Mouse (Mus musculus) forebrain, embryonic 14.5 days (tissue): ENCODE data around the gene Apoc1. TPM values are rescaled to one million over a fixed set of nuclear protein-coding genes. Genes with fewer than 3 reads are reported as not detected.

Experiments used
- ATAC-seq: fragments of 200-750 bp; cut with Nextera tagmentation; 2 replicates; pipeline ENCODE4 v1.8.0; 2017; ENCODE audit warnings: mild to moderate bottlenecking, moderate library complexity
- DNase-seq: peaks from one replicate; pipeline ENCODE4 v3.0.0-alpha.2; 2015; ENCODE audit warnings: low spot score
- H3K27ac ChIP-seq: fragments of 300-500 bp; sonication (generic); 2 replicates; pipeline ENCODE4 v1.5.1; 2014; ENCODE audit warnings: low read depth, mild to moderate bottlenecking, control low read depth, low read length, moderate library complexity
- H3K27me3 ChIP-seq: fragments of 300-500 bp; sonication (generic); replicated peaks from 2 replicates; pipeline ENCODE4 v1.6.1; 2014; ENCODE audit warnings: low read length, control low read depth, mixed read lengths; ENCODE audit not compliant: control insufficient read depth, insufficient read depth
- H3K36me3 ChIP-seq: fragments of 300-500 bp; sonication (generic); 2 replicates; pipeline ENCODE4 v1.6.1; 2014; ENCODE audit warnings: low read length, control low read depth; ENCODE audit not compliant: control insufficient read depth, insufficient read depth
- H3K4me1 ChIP-seq: fragments of 300-500 bp; sonication (generic); 2 replicates; pipeline ENCODE4 v1.6.1; 2014; ENCODE audit warnings: antibody characterized with exemption, low read length, control low read depth; ENCODE audit not compliant: control insufficient read depth, insufficient read depth
- H3K4me2 ChIP-seq: fragments of 300-500 bp; sonication (generic); 2 replicates; pipeline ENCODE4 v1.6.1; 2014; ENCODE audit warnings: mild to moderate bottlenecking, control low read depth, low read length
- H3K4me3 ChIP-seq: fragments of 300-500 bp; sonication (generic); 2 replicates; pipeline ENCODE4 v1.5.1; 2014; ENCODE audit warnings: low read depth, low read length, control low read depth
- H3K9ac ChIP-seq: fragments of 300-500 bp; sonication (generic); 2 replicates; pipeline ENCODE4 v1.6.1; 2014; ENCODE audit warnings: mild to moderate bottlenecking, low read length, control low read depth, moderate library complexity
- H3K9me3 ChIP-seq: fragments of 300-500 bp; sonication (generic); replicated peaks from 2 replicates; pipeline ENCODE4 v1.6.1; 2016; ENCODE audit warnings: low read length, control low read depth, mixed read lengths; ENCODE audit not compliant: control insufficient read depth
- WGBS: fragments of 180-500 bp; shearing (Covaris S2); extraction: QIAGEN DNeasy Blood & Tissue Kit; methylation state at CpG from one replicate; pipeline ENCODE4 v1.1.7; 2014; 5-methylcytosine and 5-hydroxymethylcytosine counted together
- polyA plus RNA-seq: library from polyadenylated mRNA; unstranded; fragments of >200 nt; fragmentation: Nextera tagmentation; extraction: Ambion mirVana; gene quantifications from 2 replicates; pipeline ENCODE4 v1.2.1, GENCODE M21; 2014

Apoc1 gene
- polyA plus RNA-seq, result 1.0 and 1.4 TPM in 2 replicates

- Histone ChIP-seq H3K9ac (no peak within 1 kb of the TSS), H3K27me3 (no peaks in the 10 kb centered on the region), H3K4me3 (no peak within 1 kb of the TSS), H3K36me3 (no peaks in the 10 kb centered on the region), H3K27ac (no peak within 1 kb of the TSS), H3K9me3 (no peaks in the 10 kb centered on the region), H3K4me2 (no peak within 1 kb of the TSS), H3K4me1 (no peaks in the 10 kb centered on the region)
- WGBS, result 51% methylated on average over 28 of the region's 28 CpGs
- no peak for DNase-seq
- ATAC-seq, result no peak
These were observed at the start of gene Apoc1 for GRCm38 (mm10) chr7:19691873-19692865. Apoc1 (minus strand) TSS chr7:19692660.

- Histone ChIP-seq H3K4me3 (no peak overlapping the region), H3K27ac (no peak overlapping the region), H3K9ac (no peak overlapping the region), H3K4me2 (no peak overlapping the region), H3K9me3 (no peaks in the 10 kb centered on the region), H3K36me3 (peaks cover 28% of the 10 kb centered on the region), H3K27me3 (no peaks in the 10 kb centered on the region), H3K4me1 (peaks cover under 1% of the 10 kb centered on the region; the same call in 1 of the 2 replicates)
- no peak for ATAC-seq
- WGBS, result 23% methylated on average over 8 of the region's 8 CpGs
- DNase-seq, result no peak
These were observed 49.0 kb upstream of the Apoc1 start for GRCm38 (mm10) chr7:19741329-19742031.

- 93% methylated on average over 11 of the region's 11 CpGs for WGBS
- H3K9me3 ChIP-seq, result no peaks in the 10 kb centered on the region
These were observed 47.8 kb upstream of the Apoc1 start for GRCm38 (mm10) chr7:19740269-19740668.

GRCm38 (mm10) chr7:19738771-19739170 lies 46.3 kb upstream of the Apoc1 start:
- Histone ChIP-seq H3K4me2 (no peak overlapping the region), H3K27me3 (no peaks in the 10 kb centered on the region), H3K9ac (no peak overlapping the region), H3K4me3 (no peak overlapping the region), H3K27ac (no peak overlapping the region), H3K9me3 (no peaks in the 10 kb centered on the region), H3K36me3 (peaks cover 42% of the 10 kb centered on the region), H3K4me1 (no peaks in the 10 kb centered on the region)
- WGBS, result 87% methylated on average over 3 of the region's 3 CpGs
- ATAC-seq (no peak), DNase-seq (no peak)

More at GRCm38 (mm10) chr7:19740269-19740668, 47.8 kb upstream of the Apoc1 start:
- no peaks in the 10 kb centered on the region for H3K4me1 ChIP-seq
- DNase-seq (no peak), ATAC-seq (no peak)
- no peak overlapping the region for H3K9ac ChIP-seq
- no peaks in the 10 kb centered on the region for H3K27me3 ChIP-seq
- H3K36me3 ChIP-seq, result peaks cover 32% of the 10 kb centered on the region
- no peak overlapping the region for H3K4me3 ChIP-seq
- no peak overlapping the region for H3K4me2 ChIP-seq
- no peak overlapping the region for H3K27ac ChIP-seq

GRCm38 (mm10) chr7:19736389-19737057 lies 44.1 kb upstream of the Apoc1 start:
- H3K4me2 ChIP-seq, result no peak overlapping the region
- no peaks in the 10 kb centered on the region for H3K27me3 ChIP-seq
- no peak overlapping the region for H3K4me3 ChIP-seq
- ATAC-seq (no peak), DNase-seq (no peak)
- peaks cover 53% of the 10 kb centered on the region for H3K36me3 ChIP-seq
- no peak overlapping the region for H3K9ac ChIP-seq
- H3K4me1 ChIP-seq, result no peaks in the 10 kb centered on the region
- 97% methylated on average over 16 of the region's 16 CpGs for WGBS
- no peaks in the 10 kb centered on the region for H3K9me3 ChIP-seq
- no peak overlapping the region for H3K27ac ChIP-seq

DNA sequence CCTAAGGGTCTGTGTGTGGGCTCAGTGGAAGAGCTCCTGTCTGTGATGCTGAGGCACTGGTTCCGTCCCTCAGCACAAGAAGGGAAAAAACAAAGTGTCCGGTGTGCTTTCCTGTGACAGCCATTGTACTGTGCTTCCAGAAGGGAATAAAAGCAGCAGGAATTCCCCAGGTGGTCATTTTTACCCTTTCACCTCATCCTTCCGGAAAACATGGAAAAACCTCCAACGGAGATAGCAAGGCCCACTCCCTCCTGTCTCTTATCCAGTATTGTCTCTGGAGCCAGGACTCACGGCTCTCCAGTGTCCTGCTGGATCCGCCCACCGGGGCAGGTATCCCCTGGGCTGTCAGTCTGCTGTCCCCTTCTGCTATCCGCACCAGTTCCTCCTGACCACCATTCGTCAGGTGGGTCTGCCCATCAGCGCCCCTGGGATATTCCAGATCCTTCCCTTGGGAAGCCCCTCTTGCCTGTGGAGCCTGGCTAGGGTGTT lies 41.8 kb upstream of the Apoc1 start:
- 85% methylated on average over 10 of the region's 10 CpGs for WGBS
- Histone ChIP-seq H3K4me3 (no peak overlapping the region), H3K9ac (no peak overlapping the region), H3K27ac (no peak overlapping the region), H3K4me1 (no peaks in the 10 kb centered on the region), H3K36me3 (peaks cover 75% of the 10 kb centered on the region), H3K27me3 (no peaks in the 10 kb centered on the region), H3K4me2 (no peak overlapping the region), H3K9me3 (no peaks in the 10 kb centered on the region)
- ATAC-seq (no peak), DNase-seq (no peak)

GRCm38 (mm10) chr7:19726541-19726940 lies 34.1 kb upstream of the Apoc1 start:
- DNase-seq (no peak), ATAC-seq (no peak)
- WGBS, result 87% methylated on average over 4 of the region's 4 CpGs
- Histone ChIP-seq H3K27me3 (no peaks in the 10 kb centered on the region), H3K36me3 (peaks cover 70% of the 10 kb centered on the region), H3K4me3 (no peak overlapping the region), H3K9me3 (no peaks in the 10 kb centered on the region), H3K27ac (no peak overlapping the region), H3K4me1 (no peaks in the 10 kb centered on the region), H3K9ac (no peak overlapping the region), H3K4me2 (no peak overlapping the region)

GRCm38 (mm10) chr7:19724167-19724566 lies 31.7 kb upstream of the Apoc1 start:
- H3K36me3 ChIP-seq, result peaks cover 47% of the 10 kb centered on the region
- H3K4me2 ChIP-seq, result no peak overlapping the region
- H3K4me3 ChIP-seq, result no peak overlapping the region
- H3K4me1 ChIP-seq, result no peaks in the 10 kb centered on the region
- ATAC-seq, result no peak
- H3K27me3 ChIP-seq, result no peaks in the 10 kb centered on the region
- WGBS, result 91% methylated on average over 12 of the region's 12 CpGs
- no peak overlapping the region for H3K27ac ChIP-seq
- H3K9me3 ChIP-seq, result no peaks in the 10 kb centered on the region
- DNase-seq, result no peak
- H3K9ac ChIP-seq, result no peak overlapping the region
